Mouse (Mus musculus) B cell, adult 67 days (primary cell): ENCODE data around the gene Ift57. TPM values are rescaled to one million over a fixed set of nuclear protein-coding genes. Genes with fewer than 3 reads are reported as not detected.

Experiments used
- total RNA-seq, 2 experiments: library from RNA; stranded (reverse); gene quantifications; 4 replicates each; pipeline ENCODE4 v1.2.4; 2023

Gene Ift57
- total RNA-seq = 1 to 10 TPM; 5.9 to 6.6 TPM

GRCm38 (mm10) chr16:49698620-49699525 is at the start of gene Ift57:
TSS of gene Ift57 (plus strand) at chr16:49699233.

GRCm38 (mm10) chr16:49799597-49800561 is 100.8 kb downstream of the Ift57 start, which contains the start of gene Cd47:
TSS of gene Cd47 (plus strand) at chr16:49800533.

Other genes with a start within 250 kb of the Ift57 start
- 100 to 1,000 TPM; 267 to 269 TPM for gene Cd47, start 101.3 kb downstream of the Ift57 start, total RNA-seq